Mouse (Mus musculus): ENCODE results near the gene Ankrd45. TPM values are rescaled to one million over a fixed set of nuclear protein-coding genes. Genes with fewer than 3 reads are reported as not detected.
"Not testable (repeated sequence)": the region's sequence is repeated elsewhere in the genome, so short reads cannot be mapped to it uniquely, and the experiment has no call there.

The Ankrd45 gene
- 0.12 and 0.23 TPM in 2 replicates for polyA plus RNA-seq (2012; rRNA removed)

- no peak for DNase-seq (ENCODE audit: low spot score)
These were observed at the start of gene Ankrd45 for GRCm38 (mm10) chr1:161142531-161143159. Ankrd45 (plus strand) TSS chr1:161142691.

GRCm38 (mm10) chr1:161099721-161100405 is 42.6 kb upstream of the Ankrd45 start:
- no peak for DNase-seq (ENCODE audit: low spot score)

GRCm38 (mm10) chr1:161103842-161104241 is 38.6 kb upstream of the Ankrd45 start:
- DNase-seq (ENCODE audit: low spot score): no peak

GRCm38 (mm10) chr1:161109216-161109615 is 33.3 kb upstream of the Ankrd45 start:
- DNase-seq (ENCODE audit: low spot score): no peak

GRCm38 (mm10) chr1:161114591-161114990 is 27.9 kb upstream of the Ankrd45 start:
- DNase-seq (ENCODE audit: low spot score): no peak

- no peak for DNase-seq (ENCODE audit: low spot score)
These were observed 19.7 kb upstream of the Ankrd45 start for GRCm38 (mm10) chr1:161122661-161123418.

- DNase-seq (ENCODE audit: low spot score): no peak
These were observed 16.0 kb upstream of the Ankrd45 start for GRCm38 (mm10) chr1:161126461-161126860.

GRCm38 (mm10) chr1:161130726-161131664 is 11.5 kb upstream of the Ankrd45 start, which contains the start of gene Klhl20:
Klhl20 (minus strand) TSS chr1:161131511.
- peak; percentile 89 for DNase-seq (ENCODE audit: low spot score)

- no peak for DNase-seq (ENCODE audit: low spot score)
These were observed 3.0 kb upstream of the Ankrd45 start for GRCm38 (mm10) chr1:161139496-161139895.

- DNase-seq (ENCODE audit: low spot score): no peak
These were observed 2.3 kb upstream of the Ankrd45 start for GRCm38 (mm10) chr1:161140026-161140762.

- DNase-seq (ENCODE audit: low spot score): no peak
These were observed 725 bp downstream of the Ankrd45 start for GRCm38 (mm10) chr1:161143216-161143615.

GRCm38 (mm10) chr1:161145611-161146010 is 3.1 kb downstream of the Ankrd45 start:
- DNase-seq (ENCODE audit: low spot score): not testable (repeated sequence)

- DNase-seq (ENCODE audit: low spot score): no peak
These were observed 5.4 kb downstream of the Ankrd45 start for GRCm38 (mm10) chr1:161147888-161148287.

GRCm38 (mm10) chr1:161151098-161151497 is 8.6 kb downstream of the Ankrd45 start:
- no peak for DNase-seq (ENCODE audit: low spot score)

GRCm38 (mm10) chr1:161156546-161156945 is 14.1 kb downstream of the Ankrd45 start:
- no peak for DNase-seq (ENCODE audit: low spot score)

GRCm38 (mm10) chr1:161159214-161159613 is 16.7 kb downstream of the Ankrd45 start, which contains the start of gene Tex50:
Tex50 (minus strand) TSS chr1:161159314.
- no peak for DNase-seq (ENCODE audit: low spot score)

GRCm38 (mm10) chr1:161160266-161160665 is 17.8 kb downstream of the Ankrd45 start:
- no peak for DNase-seq (ENCODE audit: low spot score)

- DNase-seq (ENCODE audit: low spot score): peak; percentile 63
These were observed 28.2 kb downstream of the Ankrd45 start for GRCm38 (mm10) chr1:161170651-161171050.

- no peak for DNase-seq (ENCODE audit: low spot score)
These were observed 38.2 kb downstream of the Ankrd45 start for GRCm38 (mm10) chr1:161180674-161181073.

GRCm38 (mm10) chr1:161182386-161182785 is 39.9 kb downstream of the Ankrd45 start:
- DNase-seq (ENCODE audit: low spot score): no peak

- DNase-seq (ENCODE audit: low spot score): no peak
These were observed 41.2 kb downstream of the Ankrd45 start for GRCm38 (mm10) chr1:161183677-161184076.
